Mouse (Mus musculus) inflammation-experienced regulatory T-cells, adult 6 months (primary cell): Measurements from ENCODE around the gene Lclat1. TPM values are rescaled to one million over a fixed set of nuclear protein-coding genes. Genes with fewer than 3 reads are reported as not detected.
A peak's percentile ranks its signal among the peaks of the same experiment; 100 is the strongest.

ENCODE experiments used
- ATAC-seq: one replicate; pipeline ENCODE4 v1.8.0; 2017
- polyA plus RNA-seq, 3 experiments: library from polyadenylated mRNA; unstranded; fragments of 100-300 nt; shearing (Covaris generic); gene quantifications; one replicate each; pipeline ENCODE4 v1.2.1; 2017

Lclat1 gene
- 10 to 100 TPM; 53.4 to 55.6 (median 53.7) TPM for polyA plus RNA-seq

- peak; percentile 95 for ATAC-seq
Observed at GRCm38 (mm10) chr17:73107158-73108157, at the start of gene Lclat1. Gene Lclat1, plus strand, starts transcription at chr17:73107985.

- ATAC-seq = no peak
Observed at GRCm38 (mm10) chr17:73058319-73058718, 49.5 kb upstream of the Lclat1 start.

DNA sequence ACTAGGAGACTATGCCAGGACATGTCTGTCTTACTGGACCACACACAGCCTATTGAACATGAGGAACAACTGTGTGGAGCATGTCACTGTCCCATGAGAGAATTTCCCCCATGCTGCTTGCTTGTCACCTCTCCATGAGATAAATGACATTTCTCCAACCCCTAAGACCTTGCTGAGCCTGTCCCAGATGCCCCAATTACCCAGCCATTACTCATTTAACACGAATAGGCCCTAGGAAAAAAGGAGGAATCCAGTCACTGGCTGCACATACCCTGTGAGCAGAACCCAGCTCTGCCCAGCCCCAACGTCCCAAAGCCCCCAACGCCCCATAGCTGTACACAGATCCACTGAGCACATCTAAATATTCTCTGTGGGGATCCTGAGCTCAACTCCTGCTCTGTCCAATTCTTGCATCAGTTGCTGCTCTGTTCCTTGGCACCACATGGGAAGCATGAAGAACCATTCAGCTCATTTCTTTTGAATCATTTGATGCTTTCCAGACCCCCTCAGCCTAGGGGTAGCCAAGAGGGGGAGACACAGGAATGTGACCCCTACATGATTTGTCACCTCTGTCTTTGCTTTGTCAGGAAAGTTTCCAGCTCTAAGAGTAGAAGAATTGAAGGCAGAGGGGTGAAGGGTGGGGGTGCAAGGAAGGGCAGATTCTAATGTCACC, 47.4 kb upstream of the Lclat1 start:
- ATAC-seq = no peak

DNA sequence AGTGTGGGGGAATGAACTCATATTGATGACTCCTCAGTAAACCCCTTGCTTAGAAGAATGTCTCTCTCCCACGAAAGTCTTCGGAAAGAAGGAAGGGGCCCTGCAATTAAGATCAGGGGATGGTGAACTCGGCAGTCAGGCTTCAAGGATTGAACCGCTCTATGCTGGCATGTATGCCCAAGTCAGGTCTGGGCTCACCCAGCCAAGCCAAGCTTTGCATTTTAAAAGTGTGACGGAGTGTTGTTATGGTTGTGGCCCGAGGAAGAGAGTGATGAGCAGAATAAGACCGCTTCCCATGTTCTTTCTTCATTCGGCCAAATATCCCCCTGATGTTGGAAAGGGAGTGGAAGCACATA, 46.9 kb upstream of the Lclat1 start:
- ATAC-seq = no peak

- ATAC-seq = no peak
Observed at GRCm38 (mm10) chr17:73062701-73063100, 45.1 kb upstream of the Lclat1 start.

DNA sequence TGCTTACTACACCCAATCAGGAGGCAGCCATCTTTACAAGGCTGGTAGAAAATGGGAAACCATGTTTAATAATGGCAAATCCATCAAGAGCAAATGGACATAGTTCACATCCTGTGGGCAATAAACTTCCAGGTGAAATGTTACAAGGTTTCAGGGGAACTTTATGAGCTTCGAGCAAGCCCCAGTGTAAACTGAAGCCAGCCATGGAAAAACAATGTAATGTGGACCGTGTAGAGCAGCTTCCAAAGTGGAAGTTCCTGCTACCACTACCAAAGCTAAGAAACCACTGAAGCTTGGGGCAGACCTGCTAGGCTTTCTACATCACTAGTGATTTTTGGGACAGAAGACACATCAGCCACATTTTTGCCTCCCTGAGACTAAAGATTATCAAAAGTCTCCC, 44.5 kb upstream of the Lclat1 start:
- ATAC-seq = no peak

DNA sequence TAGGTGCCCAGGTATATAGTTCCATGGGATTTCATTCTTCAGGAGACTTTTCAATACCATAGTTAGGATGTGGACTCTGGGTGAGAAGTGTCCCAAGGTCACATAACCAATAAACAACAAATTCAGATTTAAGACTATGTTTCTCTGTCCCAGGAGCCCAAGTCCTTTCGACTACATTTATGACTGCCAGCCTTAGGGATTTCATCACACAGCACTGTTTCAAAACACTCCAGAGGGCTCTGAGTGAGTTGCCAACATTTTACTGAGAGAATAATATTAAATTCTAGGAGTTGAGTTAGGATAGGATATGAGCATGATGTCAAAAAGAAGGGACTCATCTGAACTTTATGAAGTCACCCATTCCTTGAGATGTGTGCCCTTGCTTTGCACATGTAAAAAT, 44.0 kb upstream of the Lclat1 start:
- no peak for ATAC-seq

GRCm38 (mm10) chr17:73066387-73067169, 41.2 kb upstream of the Lclat1 start:
- no peak for ATAC-seq

GRCm38 (mm10) chr17:73067423-73067822, 40.4 kb upstream of the Lclat1 start:
- peak; percentile 76 for ATAC-seq

DNA sequence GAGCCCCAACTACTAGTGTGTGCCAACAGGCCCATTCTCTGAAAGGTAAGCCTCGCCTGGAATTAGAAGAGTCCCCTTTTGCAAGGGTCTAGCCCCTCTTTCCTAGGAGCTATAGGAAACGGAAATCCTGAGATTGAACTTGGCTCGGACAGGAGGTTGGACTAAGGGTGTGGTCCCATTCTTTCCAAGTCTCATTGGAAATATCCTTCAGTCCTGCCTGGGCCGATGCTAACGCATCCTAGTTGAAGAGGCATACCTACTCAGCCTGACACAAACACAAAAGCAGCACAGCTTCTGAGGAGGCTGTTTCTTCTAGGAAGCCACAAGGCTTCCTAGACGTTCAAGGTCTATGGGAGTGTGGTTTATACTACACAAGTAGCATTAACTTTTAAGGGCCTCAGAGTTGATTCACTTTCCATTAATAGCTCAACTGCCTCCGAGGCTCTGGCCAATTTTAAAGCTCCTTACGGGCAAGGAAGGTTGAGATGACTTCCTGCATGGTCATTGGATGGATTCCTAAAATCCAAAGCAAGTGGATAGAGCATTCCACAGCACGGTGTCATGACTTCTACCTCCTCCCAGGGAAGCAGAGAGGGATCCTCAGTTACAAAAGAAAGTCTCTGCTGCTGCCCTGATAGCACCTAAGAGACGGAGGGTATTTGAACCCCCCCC, 39.3 kb upstream of the Lclat1 start:
- ATAC-seq = no peak

- ATAC-seq = no peak
Observed at GRCm38 (mm10) chr17:73070466-73070865, 37.3 kb upstream of the Lclat1 start.

DNA sequence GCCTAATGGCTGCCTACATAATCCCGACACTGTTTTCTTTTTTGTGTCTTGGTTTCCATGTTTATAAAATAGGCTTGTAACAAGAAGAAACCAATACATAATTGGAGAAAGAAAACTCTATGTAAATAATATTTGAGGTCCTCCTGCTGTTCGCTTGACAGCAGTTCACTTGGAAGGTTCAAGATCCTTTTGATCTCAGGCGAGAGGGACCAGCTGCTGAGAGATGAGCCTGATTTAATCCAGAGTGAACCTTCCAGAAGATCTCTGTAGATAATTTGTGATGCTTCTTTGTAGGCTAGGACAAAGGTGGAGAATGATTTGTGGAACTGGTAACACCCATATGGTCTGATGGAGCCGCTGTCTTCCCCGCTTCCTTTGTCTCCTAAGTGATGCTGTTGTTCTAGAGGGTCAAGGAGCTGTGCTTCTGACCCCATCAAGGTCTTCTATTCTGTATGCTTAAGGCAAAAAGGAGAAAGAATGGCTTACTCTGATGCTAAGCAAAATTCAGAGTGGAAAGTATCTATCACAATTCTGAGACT, 36.0 kb upstream of the Lclat1 start:
- ATAC-seq = no peak

- ATAC-seq = no peak
Observed at GRCm38 (mm10) chr17:73072286-73072685, 35.5 kb upstream of the Lclat1 start.

- ATAC-seq = no peak
Observed at GRCm38 (mm10) chr17:73074631-73075030, 33.2 kb upstream of the Lclat1 start.

DNA sequence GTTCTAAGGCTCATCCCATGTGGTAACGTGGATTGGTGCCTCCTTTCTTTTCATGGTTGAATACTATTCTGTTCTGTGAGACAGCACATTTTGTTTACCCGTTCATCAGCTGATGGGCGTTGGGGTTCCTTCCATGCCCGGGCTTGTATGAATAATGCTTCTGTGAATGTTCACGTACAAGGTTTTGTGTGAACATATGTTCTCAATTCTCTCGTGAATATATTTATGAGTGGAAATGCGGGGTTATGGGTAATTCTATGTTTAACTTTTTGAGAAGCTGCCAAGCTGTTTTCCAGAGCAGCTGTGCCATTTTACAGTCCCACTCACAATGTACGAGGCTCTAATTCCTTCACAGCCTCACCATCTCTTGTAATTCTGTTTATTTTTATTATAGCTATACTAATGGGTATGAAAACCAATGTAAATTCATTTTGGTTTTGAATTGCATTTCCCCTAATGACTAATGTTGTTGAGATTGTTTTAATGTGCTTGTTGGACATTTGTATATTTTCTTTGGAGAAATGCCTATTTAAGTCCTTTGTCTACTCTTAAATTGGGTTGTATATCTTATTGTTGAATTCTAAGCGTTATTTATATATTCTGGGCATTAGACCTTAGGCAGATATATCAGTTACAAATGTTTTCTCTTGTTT, 32.4 kb upstream of the Lclat1 start:
- ATAC-seq = no peak

DNA sequence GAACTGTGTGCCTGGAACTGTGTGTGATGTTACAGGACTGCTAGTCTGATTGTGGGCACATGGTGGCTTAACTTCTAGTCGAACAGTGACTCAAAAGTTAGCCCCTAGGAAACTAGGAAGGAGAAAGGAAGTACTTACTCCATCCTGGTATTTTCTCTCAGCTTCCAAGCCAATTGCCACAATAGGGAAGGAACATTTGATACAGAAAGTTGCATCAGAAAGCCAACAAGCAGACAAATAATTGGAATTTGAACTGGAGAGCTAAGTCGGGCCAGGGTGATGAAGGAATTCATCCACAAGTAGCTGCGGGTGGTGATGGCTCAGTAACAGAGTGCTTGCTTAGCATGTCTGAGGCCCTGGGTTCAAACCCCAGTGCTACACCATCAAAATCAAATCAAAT, 30.1 kb upstream of the Lclat1 start:
- ATAC-seq = no peak

- no peak for ATAC-seq
Observed at GRCm38 (mm10) chr17:73081360-73082133, 26.2 kb upstream of the Lclat1 start.

GRCm38 (mm10) chr17:73082506-73083196, 25.1 kb upstream of the Lclat1 start:
- ATAC-seq = no peak

DNA sequence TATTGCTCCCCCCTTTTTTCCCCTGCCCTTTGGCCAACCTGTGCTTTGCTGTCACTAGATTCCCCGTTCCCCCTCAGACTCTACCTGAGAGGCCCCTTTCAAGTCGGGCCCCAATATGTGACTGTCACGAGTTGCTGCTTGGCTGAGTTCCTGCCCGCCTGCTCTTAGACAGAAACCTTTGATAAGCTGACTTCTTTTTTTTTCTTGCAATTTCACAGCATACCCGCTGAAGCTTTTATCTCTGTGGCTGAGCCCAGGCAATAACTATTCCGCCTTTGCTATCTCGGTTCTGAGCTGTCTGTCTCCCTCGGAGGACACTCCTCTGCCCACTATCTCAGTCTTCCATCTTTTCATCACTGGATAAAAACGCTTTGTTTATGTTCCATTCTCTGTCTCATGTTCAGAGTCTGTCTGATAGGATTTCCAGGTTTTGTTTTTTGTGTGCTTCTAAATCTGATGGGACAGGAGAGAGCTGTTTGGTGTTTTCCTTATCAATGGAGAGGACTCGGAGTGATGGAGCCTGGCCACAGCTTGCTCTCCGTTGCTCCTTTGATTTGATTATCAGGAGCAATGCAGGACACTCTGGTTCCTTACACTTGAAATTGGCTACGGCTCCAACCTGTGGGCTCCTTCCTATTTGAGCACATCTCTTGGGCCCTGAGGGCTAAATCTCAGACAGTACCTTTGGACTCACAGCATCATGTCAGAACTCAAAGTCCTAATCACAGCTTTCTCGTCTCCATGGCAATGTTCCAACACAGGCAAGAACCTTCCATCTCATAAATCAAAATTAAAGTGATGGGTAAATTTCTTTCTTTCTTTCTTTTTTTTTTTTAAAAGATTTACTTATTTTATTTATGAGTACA, 20.5 kb upstream of the Lclat1 start:
- peak; percentile 87 for ATAC-seq
